In genomic region chr4:13144111-13144510, GRCm38 (mm10) we compare ENCODE assay signal across 7 mouse cellular contexts.
"Had no signal": no experiment of that assay in that cellular context is flagged by ENCODE, and none has a peak within 500 bp of the region (broad histone marks: within the 10 kb centered on the region; RNA-seq: fewer than 3 reads in every experiment).

No protein-coding gene starts in this region.

- DNase-seq: lung, adult 2 months; lung, postnatal 14 days; lung, postnatal 36 days; right cerebral cortex, postnatal 14 days; thymus, adult 2 months; thymus, postnatal 25 days; thymus, postnatal 4 days had no signal
